Mouse (Mus musculus) E14TG2a.4 (cell line): ENCODE results near the gene Brip1.

Experiments used
- H3K27me3 ChIP-seq: 2 replicates; pipeline ENCODE4 v1.6.1; 2014; ENCODE audit warnings: low read length, control low read depth; ENCODE audit not compliant: insufficient read depth
- H3K36me3 ChIP-seq: 2 replicates; pipeline ENCODE4 v1.6.1; 2014; ENCODE audit warnings: low read length, control low read depth; ENCODE audit not compliant: insufficient read depth
- H3K4me1 ChIP-seq: replicated peaks from 2 replicates; pipeline ENCODE4 v1.6.1; 2014; ENCODE audit warnings: low read depth, low read length, control low read depth
- H3K4me3 ChIP-seq: replicated peaks from 2 replicates; pipeline ENCODE4 v1.5.1; 2014; ENCODE audit warnings: mild to moderate bottlenecking, low read length
- H3K9me3 ChIP-seq: 2 replicates; pipeline ENCODE4 v1.6.1; 2014; ENCODE audit warnings: low read length, control low read depth
- CTCF ChIP-seq: conservative IDR thresholded peaks from 2 replicates; pipeline ENCODE4 v1.5.1; 2014; ENCODE audit warnings: low read length
- NANOG ChIP-seq: IDR thresholded peaks from 2 replicates; pipeline ENCODE4 v1.6.1; 2014; ENCODE audit warnings: borderline replicate concordance, low read length, mixed read lengths
- POU5F1 ChIP-seq: IDR thresholded peaks from 2 replicates; pipeline ENCODE4 v1.6.1; 2014; ENCODE audit warnings: low read length, borderline replicate concordance

Brip1 gene

GRCm38 (mm10) chr11:86059123-86059522 lies 141.9 kb downstream of the Brip1 start:
- Histone ChIP-seq H3K36me3 (peaks cover 6% of the 10 kb centered on the region), H3K9me3 (no peaks in the 10 kb centered on the region), H3K4me3 (no peak overlapping the region), H3K27me3 (no peaks in the 10 kb centered on the region), H3K4me1 (no peaks in the 10 kb centered on the region)
- no peak for TF ChIP-seq POU5F1
- TF ChIP-seq NANOG, result no peak

- H3K36me3 ChIP-seq, result no peaks in the 10 kb centered on the region
- H3K4me3 ChIP-seq, result peak overlapping the region; percentile 67
- no peaks in the 10 kb centered on the region for H3K27me3 ChIP-seq
- no peaks in the 10 kb centered on the region for H3K4me1 ChIP-seq
- no peak for TF ChIP-seq NANOG
- TF ChIP-seq CTCF, result no peak
- TF ChIP-seq POU5F1, result no peak
- H3K9me3 ChIP-seq, result no peaks in the 10 kb centered on the region
These were observed 145.2 kb downstream of the Brip1 start for GRCm38 (mm10) chr11:86055806-86056205.

- no peak for TF ChIP-seq CTCF
- no peak for TF ChIP-seq POU5F1
- TF ChIP-seq NANOG, result no peak
- Histone ChIP-seq H3K4me3 (no peak overlapping the region), H3K27me3 (no peaks in the 10 kb centered on the region), H3K4me1 (no peaks in the 10 kb centered on the region), H3K36me3 (no peaks in the 10 kb centered on the region), H3K9me3 (no peaks in the 10 kb centered on the region)
These were observed 149.6 kb downstream of the Brip1 start for GRCm38 (mm10) chr11:86051383-86051782.

- Histone ChIP-seq H3K4me3 (no peak overlapping the region), H3K4me1 (no peaks in the 10 kb centered on the region), H3K36me3 (no peaks in the 10 kb centered on the region), H3K27me3 (no peaks in the 10 kb centered on the region), H3K9me3 (no peaks in the 10 kb centered on the region)
- no peak for TF ChIP-seq NANOG
- TF ChIP-seq CTCF, result no peak
- no peak for TF ChIP-seq POU5F1
These were observed 150.3 kb downstream of the Brip1 start for GRCm38 (mm10) chr11:86050430-86051280.

GRCm38 (mm10) chr11:86039994-86040393 lies 161.0 kb downstream of the Brip1 start:
- Histone ChIP-seq H3K36me3 (no peaks in the 10 kb centered on the region), H3K27me3 (no peaks in the 10 kb centered on the region), H3K9me3 (no peaks in the 10 kb centered on the region), H3K4me3 (no peak overlapping the region), H3K4me1 (no peaks in the 10 kb centered on the region)
- TF ChIP-seq NANOG, result no peak
- TF ChIP-seq CTCF, result no peak
- TF ChIP-seq POU5F1, result no peak

GRCm38 (mm10) chr11:86039355-86039754 lies 161.6 kb downstream of the Brip1 start:
- H3K27me3 ChIP-seq, result no peaks in the 10 kb centered on the region
- H3K9me3 ChIP-seq, result no peaks in the 10 kb centered on the region
- no peaks in the 10 kb centered on the region for H3K36me3 ChIP-seq
- H3K4me1 ChIP-seq, result no peaks in the 10 kb centered on the region
- no peak for TF ChIP-seq CTCF
- TF ChIP-seq NANOG, result no peak
- TF ChIP-seq POU5F1, result no peak
- H3K4me3 ChIP-seq, result no peak overlapping the region

- H3K9me3 ChIP-seq, result no peaks in the 10 kb centered on the region
- no peaks in the 10 kb centered on the region for H3K4me1 ChIP-seq
- TF ChIP-seq NANOG, result no peak
- TF ChIP-seq CTCF, result no peak
- no peak for TF ChIP-seq POU5F1
- H3K36me3 ChIP-seq, result no peaks in the 10 kb centered on the region
- H3K27me3 ChIP-seq, result no peaks in the 10 kb centered on the region
- H3K4me3 ChIP-seq, result no peak overlapping the region
These were observed 162.3 kb downstream of the Brip1 start for GRCm38 (mm10) chr11:86038701-86039100.

- no peaks in the 10 kb centered on the region for H3K36me3 ChIP-seq
- TF ChIP-seq NANOG (no peak), CTCF (no peak), POU5F1 (no peak)
- H3K4me3 ChIP-seq, result no peak overlapping the region
- no peaks in the 10 kb centered on the region for H3K9me3 ChIP-seq
- peaks cover 9% of the 10 kb centered on the region for H3K4me1 ChIP-seq
- no peaks in the 10 kb centered on the region for H3K27me3 ChIP-seq
These were observed 168.1 kb downstream of the Brip1 start for GRCm38 (mm10) chr11:86032910-86033309.
